Mouse (Mus musculus): ENCODE measurements at regions not wholly inside any gene's neighbourhood (a gene's known extent, or its start where the extent isn't known, plus 50 kb on each side); places are given as distances from the start of the nearest gene placed in this dataset.

DNA sequence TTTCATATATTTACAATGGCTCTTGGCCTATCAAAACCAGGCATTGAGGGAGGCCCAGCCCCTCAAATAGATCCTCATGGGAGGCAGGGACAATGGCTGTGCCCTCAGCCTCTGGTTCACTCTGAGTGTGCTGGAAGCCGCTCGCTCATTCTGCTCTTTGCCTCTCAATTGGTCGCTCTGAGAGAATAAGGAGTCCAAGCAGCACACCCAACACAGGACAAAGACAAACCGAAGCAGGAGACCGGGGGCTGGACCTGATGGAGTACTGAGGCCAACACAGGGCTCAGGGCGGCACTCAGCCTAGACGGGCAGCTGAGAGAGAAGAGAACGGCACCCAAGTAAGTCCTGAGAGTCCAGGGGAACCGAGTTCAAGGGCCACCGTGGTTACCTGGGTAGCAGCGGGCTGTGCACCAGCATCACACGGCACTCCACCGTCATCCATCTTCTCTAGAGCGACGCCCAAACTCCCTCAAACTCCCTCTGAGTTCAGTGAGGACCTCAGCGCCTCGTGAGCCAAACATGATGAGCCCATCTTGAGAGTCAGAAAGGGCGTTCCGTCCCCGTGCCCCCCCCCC, 145.8 kb downstream of the Setd4 start:
- no peak for DNase-seq (ENCODE audit: low spot score)

DNA sequence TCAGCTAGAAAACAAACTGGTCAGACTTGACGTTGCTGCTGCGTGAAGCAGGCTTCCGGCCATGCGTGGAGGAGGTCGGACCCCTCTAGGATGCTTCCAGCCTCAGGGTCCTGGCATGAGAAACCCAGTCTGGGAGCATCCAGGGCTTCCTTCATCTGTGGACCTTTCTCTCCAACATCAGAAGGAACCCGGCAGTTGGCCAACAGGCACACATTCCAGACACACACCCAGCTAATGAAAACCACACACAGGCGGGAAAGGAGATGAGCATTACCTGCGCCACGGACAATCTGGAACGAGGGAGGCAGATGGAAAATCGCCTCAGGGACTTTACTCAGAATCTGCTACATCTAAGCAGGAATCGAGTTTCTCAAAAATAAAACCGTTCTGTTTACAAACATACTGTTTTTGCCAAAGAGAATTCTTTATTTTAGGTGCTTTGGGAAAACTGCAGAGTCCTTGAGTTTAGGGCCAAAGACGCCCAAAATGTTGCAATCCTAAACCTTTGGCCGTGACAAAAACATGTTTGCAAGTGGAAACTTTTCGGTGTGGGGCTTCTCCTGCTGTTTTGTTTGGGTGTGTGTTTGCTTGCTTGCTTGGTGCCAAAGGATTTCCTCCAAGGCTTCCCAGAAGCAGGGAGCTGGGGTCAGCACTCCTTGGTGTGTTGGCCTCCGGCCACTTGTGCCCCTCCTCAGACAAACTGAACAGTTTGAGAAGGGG, 147.0 kb downstream of the Setd4 start:
- no peak for DNase-seq (ENCODE audit: low spot score)

DNA sequence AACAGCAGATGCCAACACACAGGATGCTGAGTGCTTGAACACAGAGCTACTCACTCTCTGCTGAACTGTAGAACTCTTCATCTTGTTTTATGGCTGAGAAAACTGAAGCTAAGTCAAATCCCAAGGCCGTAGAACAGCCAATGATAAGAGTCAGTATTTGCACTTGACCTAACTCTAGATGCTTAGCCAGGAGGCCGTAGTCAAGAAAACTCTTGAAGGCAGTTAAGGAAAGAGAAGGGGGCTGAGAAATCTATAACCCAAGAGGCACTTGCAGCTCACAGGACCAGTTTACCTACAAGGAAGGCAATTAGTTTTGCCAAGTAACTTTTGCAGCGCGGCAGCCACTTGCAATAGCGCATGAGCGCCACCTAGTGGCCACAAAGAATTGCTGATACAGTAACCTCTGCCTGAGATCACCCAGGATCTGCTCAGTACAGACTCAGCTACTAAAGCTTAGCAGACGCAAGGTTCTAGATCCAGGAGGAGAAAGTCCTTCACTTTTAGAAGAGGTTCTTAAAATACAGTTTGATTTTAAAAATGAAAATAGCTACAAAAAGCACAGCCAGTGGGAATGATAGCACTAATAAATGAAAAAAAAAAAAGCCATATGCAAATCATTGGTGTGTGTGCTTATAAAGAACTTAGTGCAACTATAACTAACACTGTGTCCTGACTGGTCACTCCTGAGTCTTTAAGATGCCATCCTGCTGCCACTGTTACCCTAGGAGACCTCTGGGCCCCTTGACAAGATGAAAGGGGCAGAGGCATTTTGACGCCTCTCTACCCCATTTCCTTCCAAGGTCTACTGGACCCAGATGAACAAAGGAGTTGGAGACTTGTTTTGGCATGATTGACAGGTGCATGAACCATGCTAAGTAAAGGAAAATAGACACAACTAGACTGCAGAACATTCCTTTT, 149.5 kb downstream of the Setd4 start:
- peak; percentile 63 for DNase-seq (ENCODE audit: low spot score)

DNA sequence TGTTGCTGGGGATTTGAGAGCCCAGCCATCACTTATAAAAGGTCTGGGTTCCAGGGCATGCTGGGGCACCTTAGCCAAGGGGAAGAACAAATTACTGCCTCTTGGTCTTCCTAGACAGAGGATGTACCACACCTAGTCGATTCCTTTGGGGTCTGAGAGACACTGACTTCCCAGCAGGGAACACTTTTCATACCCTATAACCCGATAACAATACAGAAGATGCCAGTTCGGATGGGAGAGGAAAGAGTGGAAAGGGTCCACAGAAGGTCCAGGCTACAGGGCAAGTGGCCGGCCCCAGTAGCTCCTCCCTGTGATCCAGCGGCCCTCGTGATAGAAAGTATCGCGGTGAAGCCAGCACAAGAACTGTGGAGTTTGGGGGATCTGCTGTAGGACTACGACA, 150.8 kb downstream of the Setd4 start:
- no peak for DNase-seq (ENCODE audit: low spot score)

DNA sequence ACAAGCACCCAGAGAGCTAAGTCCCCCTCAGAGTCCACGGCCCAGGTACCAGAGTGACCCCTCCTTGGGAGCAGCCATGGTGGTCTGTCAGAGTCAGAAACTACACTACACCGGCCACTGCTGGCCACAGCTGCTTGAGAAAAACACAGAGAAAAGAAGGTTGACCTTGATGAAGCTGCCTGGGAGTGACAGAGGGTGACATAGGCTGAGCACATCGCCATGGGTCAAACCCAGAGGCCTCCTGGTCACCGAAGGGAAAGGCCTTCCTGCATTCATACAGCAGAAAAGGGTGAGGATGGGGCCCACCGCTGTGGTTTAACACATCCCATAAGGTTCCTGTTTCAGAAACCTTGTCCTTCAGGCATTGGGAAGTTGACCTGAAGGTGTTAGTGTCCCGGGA, 153.0 kb downstream of the Setd4 start:
- DNase-seq (ENCODE audit: low spot score), result no peak

DNA sequence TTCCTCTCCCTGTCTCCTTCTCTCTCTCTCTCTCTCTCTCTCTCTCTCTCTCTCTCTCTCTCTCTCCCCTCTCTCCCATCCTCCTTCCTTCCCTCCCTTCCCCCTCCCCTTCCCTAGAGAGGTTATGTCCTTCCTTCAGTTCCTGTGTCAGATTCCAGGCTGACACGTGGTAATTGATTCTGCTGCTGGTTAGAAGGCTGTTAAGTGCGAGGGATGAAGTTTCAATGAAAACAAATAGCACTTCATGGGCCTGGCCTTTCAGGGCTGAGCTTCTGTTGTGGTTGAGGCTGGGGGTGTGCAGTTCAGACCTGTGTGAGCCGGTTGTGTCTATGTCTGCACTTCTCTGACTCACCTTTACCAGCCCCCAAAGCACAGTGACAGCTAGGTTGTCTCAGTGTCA, 153.9 kb downstream of the Setd4 start:
- DNase-seq (ENCODE audit: low spot score), result no peak

DNA sequence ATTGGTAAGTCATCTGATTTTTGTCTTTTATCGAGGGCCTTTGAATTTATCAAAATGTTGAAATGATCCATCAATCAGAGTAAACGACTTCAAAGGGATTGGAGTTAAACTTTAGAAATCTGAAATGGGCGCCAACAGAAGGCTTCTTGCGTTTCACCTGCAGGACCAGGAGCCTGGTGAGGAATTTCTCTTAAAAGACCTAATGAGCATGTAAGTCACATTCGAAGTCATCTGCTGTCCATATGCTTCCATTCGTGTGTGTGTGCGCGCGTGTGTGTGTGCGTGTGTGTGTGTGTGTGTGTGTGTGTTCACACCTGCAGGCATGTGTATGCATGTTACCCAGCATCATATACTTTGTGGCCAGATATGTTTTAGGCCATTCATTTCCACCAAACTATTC, 155.7 kb downstream of the Setd4 start:
- DNase-seq (ENCODE audit: low spot score), result no peak

DNA sequence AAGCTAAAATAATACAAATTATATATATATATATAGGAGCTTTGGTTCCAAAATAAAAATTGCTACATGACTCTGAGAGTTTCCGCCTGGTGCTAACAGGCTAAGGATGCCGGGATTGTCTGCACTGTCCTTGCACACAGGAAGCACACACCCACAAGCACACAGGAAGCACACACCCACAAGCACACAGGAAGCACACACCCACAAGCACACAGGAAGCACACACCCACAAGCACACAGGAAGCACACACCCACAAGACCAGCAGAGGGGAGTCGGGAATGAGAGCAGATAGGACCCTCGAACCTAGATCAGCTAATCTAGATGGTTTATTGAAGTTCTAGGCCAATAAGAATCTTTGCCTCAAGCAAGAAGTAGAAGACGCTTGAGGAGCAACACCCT, 156.9 kb downstream of the Setd4 start:
- DNase-seq (ENCODE audit: low spot score), result no peak

DNA sequence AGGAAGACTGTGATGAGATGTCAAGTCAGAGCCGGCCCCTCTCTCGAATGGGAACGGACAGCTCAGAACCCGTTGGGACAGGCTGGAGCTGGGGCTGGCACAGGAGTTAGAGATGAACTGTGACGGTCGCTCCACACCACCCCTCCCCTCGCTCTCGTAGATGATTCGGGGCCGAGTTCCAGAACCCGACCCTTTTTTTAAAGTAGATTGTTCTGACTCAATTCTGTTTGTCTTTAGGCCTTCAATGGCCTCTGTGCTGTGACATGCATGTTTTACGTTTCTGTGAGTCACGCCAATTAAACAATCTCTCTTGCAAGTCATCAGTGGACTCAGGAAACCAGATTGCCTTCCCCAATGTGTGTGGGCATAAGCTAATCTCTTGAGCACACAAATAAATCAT, 157.7 kb downstream of the Setd4 start:
- DNase-seq (ENCODE audit: low spot score), result peak; percentile 35

DNA sequence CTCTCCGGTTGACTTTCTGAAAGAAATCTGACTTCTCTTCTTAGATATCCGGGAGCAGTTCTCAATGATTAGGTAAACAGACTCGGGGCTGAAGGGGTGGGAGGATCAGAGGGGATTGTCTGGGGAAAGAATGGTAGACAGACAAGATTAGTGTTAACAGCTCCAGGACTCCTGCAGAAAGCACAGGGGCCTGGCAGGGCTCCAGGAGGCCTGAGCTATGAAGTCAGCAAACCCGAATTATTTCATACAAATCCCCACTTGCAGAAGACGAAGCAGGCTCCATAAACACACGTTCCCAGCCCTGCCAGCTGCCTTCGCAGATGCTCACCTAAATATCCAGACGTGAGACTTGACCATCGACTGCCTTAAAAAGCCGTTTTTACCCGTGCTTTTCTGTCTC, 161.0 kb downstream of the Setd4 start:
- DNase-seq (ENCODE audit: low spot score), result no peak

DNA sequence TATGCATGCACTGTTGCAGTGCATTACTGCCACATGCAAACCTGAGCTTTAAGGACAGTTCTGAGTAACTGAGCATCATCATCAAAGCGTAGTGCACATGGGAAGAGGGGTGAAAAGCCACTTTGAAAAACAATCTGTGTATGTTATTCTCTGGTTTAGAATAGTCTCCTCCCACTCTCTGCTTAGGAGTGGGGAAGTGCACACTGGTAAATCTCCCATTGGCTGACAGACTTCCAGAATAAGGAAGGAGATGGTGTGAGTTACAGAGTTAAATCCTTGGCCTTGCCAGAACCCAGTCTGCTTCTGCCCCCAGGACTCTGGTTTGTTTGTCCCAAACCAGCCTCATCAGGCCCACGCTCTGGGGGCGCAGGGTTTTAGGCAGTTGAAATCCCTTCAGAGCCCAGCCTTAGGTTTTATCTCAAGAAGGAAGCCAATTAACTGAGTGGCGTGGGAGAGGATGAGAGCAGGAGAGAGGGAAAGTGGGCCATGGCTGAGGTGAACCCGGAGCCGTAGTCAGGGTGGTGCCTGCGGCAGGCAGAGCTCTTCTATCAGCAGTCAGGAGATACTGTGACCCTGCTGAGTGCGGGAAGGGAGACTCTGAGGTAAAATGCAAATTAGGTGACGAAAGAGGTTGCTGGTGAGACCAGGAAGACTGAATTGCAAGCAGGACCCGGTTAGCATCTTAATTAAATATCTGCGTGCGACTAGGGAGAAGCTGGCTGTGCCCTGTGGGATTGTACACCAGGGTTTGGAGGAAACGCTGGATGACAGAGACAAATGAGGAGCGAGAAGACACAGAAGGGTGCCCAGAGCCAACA, 166.0 kb downstream of the Setd4 start:
- DNase-seq (ENCODE audit: low spot score), result no peak

DNA sequence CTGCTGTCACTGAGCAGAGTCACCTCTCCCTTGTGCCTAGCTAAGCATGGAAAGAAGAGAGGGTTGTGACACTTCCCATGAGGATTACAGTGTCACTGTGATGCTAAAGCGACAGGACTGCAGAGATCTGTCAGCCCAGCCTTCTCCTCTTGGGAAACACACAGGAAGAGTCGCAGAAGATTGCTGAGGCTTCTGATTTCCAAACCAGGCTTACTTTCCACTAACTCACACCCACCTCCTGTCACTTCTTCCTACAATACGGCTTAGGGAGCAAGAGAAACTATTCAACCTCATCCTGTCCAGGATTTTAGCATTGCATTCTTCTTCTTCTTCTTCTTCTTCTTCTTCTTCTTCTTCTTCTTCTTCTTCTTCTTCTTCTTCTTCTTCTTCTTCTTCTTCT, 167.1 kb downstream of the Setd4 start:
- no peak for DNase-seq (ENCODE audit: low spot score)

DNA sequence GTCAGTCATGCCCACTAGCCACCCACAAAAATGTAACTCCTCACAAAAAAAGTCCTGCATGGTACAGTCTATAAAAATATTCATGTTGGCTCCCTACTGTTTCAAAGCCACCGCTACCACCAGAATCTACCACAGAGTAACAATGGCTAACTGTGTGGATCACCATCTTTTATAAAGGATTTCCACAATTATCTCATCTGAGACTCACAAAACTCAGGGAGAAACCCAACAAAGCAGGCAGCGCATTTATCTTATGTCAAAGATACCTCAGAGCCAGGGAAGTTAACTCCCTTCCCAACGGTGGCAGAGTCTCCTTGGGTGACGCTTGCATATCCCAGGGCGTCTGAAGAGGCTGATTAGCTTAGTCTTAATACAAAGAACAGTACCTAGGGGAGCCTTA, 172.5 kb downstream of the Setd4 start:
- no peak for DNase-seq (ENCODE audit: low spot score)

DNA sequence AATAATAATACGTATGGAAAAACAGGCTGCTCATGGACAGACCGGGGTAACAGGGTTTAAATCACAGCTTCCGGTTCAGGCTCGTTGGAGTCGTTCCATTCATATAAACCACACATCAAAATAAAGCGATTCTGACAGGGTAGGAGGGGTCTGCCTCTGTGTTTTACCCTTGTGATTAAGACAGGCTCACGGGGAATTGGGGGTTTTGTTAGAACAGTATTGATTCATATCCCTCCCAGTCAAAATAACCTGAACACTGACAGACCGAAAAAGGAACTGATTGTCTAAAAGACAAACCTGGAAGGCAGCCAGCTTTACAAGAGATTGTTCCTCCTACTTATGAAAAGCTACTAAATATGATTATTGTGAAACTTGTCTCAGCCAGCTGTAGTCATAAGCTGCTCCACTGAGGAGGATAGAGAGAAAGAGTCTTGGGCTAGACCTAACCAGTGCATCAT, 174.5 kb downstream of the Setd4 start:
- no peak for DNase-seq (ENCODE audit: low spot score)

DNA sequence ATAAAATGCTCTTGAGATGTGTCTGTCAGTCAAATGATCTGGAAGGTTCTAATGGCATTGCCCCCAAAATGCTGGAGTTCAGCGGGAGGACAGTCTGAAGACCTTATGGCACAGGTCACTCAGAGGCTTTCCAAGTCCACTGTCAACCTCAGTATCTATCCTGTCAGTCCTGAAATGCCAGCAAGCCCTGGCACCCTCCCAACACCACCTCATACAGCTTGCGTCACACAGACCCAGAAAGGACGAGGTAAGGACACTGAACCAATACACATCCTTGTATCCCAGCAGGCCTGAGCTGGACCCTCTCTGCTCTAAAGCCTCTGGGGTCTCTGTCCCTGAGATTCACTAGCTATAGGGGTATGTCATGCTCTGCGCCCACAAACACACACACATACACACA, 176.6 kb downstream of the Setd4 start:
- DNase-seq (ENCODE audit: low spot score), result no peak

DNA sequence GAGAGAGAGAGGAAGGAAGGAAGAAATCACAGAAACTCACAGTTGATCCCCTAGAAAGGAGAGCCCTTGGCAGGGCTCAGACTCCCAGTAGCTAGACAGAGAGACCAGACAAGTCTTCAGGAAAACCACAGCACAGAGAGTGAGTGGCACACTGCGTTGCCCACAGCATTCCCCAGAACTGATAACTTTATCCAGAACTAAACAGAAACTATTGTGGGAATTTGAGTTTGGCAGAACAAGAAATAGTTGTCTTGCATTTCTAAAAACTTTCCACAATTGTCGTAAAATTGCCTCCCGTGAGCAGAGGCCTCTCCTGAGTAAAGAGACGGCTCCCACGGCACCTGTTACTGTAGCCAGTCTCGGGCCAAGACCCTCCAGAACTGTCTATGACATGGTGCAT, 178.1 kb downstream of the Setd4 start:
- DNase-seq (ENCODE audit: low spot score), result no peak

DNA sequence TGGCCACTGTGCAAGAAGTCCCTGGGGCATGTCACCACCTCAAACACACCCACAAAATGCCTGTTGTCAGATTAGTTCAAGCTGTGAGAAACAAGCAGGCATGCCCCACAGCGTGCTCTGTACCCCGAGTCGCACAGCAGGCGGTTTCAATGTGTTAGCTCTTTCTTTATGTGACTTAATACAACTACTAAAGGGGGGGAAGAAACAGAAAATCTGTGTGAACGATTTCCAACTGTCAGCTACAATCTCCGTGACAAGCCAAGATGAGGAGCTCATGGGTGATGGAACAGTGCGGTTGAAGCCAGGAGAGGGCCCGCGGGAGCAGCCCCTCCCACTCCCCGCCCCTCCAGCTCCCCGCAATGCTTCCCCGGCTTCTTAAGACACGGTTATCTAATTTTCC, 180.7 kb downstream of the Setd4 start:
- no peak for DNase-seq (ENCODE audit: low spot score)

DNA sequence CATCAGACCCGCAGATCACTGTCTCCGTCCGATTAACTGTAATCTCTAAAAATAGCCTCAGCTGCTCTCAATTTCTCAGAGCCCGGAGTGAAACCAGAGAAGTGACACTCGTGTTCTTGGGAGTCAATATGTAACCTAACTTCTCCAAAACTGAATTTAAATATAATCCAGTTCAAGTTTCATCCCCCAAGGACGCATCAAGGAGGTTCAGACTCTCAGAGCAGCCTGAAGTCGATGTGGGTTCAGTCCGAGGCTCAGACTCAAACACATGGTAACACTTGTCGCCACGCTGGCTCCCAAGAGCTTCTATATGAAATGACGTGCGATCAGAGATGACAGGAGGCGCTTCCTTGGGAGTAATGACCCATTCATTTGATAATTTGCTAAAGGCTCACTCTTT, 181.6 kb downstream of the Setd4 start:
- DNase-seq (ENCODE audit: low spot score), result no peak

DNA sequence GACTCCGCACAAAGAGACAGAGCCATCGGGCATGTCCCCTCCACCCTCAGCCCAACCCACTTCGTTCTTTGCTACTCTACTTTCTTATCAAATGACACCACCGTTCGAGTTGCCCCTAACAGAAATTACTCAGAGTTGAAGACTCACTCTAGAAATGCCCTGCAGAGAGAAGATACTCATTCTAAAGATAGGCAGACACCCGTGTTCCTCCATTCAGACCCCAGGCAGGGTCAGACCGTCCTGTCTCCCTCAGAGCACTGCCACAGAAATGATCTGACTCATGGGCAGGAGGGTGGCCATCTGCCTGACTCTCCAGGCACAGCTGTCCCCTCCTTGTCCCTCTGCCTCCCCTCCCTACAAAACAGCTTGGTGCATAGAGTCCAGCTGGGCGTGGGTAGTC, 185.6 kb downstream of the Setd4 start:
- DNase-seq (ENCODE audit: low spot score), result no peak

DNA sequence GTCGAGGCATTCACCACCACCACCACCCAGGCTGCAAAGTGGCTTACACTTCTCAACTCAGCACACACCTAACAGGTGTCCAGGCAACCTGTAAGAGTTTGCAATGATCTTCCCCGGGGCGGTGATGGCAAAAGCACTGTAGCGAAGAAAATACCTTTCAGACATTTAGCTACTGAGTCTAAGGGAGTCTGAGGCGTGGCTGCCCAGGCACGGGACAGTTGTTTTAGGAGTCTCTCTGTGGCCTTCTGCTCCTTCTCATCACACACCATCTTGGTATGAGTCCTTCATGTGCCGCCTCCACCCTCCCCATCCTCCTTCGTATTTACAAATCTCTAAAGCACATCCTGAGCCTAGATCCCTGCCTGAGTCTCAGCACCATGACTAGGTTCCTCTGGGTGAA, 186.0 kb downstream of the Setd4 start:
- no peak for DNase-seq (ENCODE audit: low spot score)

DNA sequence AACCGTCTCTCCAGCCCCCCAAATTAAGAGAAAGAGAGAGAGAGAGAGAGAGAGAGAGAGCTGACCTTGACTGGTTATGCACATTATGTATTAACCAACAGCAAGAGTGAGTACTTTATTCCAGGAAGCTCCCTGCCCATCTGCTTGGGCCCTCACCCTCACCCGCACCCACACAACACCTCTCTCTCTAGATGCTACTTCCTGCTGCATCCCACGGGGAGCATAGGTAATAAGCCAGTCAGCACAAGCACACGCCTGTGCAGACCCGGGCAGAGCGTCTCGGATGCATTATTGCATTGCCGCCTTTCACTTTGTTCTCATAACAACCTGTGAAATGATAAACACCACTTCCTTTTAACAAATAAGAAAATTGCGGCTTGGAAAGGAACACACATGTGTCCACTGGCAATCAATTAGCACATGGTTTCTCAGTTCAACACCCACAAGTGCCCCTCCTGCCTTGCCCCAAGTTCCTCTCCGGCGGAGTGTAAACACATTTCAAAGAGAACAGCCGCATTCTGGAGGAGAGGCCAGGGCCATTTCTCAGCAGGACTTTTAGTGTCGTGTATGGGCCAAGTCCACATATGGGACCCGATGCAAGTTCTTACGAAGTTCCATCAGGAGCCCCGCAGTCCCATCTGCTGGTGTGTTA, 211.7 kb downstream of the Setd4 start:
- DNase-seq (ENCODE audit: low spot score), result no peak
